Mouse (Mus musculus) frontal cortex, adult 2 months (tissue): ENCODE results near the gene Nos1. TPM values are rescaled to one million over a fixed set of nuclear protein-coding genes. Genes with fewer than 3 reads are reported as not detected.

Source experiments
- DNase-seq, 2 experiments: peaks; one replicate each; pipeline ENCODE4 v3.0.0; 2022; ENCODE audit warnings: low spot score in 1 of 2; ENCODE audit errors: extremely low spot score in 1 of 2
- polyA plus RNA-seq: library from polyadenylated mRNA; depleted of rRNA; stranded (reverse); fragments of >200 nt; gene quantifications from 2 replicates; pipeline ENCODE4 v1.2.3, GENCODE M21; 2012; rRNA removed

The Nos1 gene
- 14.6 and 17.0 TPM in 2 replicates for polyA plus RNA-seq

DNA sequence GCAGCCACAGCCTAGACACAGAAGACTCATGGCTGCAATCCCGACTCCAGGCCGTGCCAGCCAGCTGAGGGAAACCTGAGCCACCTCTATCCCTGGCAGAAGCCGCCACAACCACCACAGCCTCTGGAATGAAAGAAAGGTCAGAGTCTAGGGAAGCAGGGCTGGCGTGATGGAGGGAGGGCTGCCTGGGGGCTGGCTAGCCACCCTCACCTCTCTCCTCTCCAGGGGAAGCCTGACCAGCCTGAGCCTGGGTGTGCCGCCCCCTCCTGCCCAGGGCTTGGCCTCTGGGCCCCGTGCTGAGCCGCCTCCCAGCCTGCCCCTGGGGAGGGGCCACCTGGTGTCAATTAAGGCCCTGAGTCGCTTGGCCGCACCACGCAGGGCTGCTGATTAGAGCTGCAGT lies at the start of gene Nos1:
TSS of gene Nos1 (plus strand) at position 352 of the 400 bp plus-strand sequence.
- no peak for DNase-seq

DNA sequence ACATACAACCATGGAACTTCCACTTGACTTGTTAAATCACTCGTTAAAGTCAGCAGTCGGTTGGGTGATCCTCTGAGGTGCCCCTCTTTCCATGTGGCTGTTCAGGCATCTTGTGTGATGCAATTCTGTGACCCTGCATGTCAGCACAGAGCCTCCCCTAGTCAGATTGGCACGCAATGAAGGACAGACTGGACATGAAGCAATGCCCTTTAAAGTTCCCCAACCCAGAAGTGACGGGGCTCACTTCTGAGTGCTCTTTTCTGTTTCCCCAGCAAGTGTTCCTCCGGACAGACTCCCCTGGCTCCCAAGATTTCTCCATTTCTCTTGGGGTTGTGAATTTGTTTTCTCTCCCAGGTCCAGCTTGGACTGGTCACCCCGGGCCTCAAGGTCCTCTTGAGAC lies 49.5 kb upstream of the Nos1 start:
- no peak for DNase-seq

DNA sequence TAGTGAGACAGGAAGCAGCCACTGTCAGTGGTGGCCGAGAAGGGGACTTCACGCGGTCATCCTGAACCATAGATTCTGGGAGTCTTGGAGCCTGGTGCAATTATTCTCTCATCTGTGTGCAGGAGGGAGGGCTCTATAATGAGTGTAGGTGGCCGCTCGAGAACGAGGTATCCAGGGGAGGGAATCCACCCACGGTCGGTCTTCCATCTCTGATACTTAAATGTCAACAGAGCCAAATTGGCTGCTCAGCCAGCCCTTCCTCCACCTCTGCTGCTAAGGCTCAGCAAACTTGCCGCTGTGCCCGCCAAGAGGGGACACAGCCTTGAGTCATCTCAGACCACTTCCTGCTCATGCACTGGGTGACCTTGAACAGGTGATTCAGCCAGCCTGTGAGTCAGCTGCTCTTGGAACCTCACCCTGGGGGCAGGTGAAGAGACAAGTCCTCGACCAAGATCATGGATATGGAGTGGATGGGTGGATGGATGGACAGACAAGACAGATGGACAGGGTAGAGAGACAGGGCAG lies 36.1 kb upstream of the Nos1 start:
- DNase-seq: peak in 1 of 2 experiments; percentile 43

- no peak for DNase-seq
Observed at GRCm38 (mm10) chr5:117749353-117749752, 31.5 kb upstream of the Nos1 start.

GRCm38 (mm10) chr5:117757696-117758482 lies 22.9 kb upstream of the Nos1 start:
- no peak for DNase-seq

DNA sequence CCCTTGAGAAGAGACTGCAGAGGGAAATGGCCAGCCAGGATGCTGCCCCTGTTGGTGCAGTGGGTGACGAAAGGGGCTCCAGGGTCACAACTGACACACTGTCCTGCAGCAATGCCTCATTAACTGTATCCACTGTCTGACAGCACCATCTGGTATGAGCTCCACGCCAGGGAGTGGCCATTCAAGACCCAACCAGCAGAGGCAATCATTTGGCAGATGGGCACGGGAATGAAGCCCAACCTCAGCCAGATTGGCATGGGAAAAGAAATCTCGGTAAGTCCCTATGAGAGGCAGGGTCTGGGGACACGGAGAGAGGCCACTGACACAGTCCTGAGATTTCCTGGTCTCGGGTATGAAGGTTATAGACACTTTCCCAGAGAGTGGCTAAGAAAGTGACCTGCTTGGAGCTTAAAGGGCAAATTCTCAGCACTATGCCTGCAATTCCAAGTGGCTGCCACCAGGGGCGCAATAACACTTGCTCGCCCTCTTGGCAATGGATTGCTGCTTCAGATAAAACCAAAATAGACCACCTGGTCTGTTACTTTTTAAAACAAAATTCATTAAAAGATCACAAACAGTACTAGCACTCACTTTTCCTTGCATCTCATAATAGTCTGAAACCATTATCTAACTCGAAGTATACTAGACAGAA lies 19.5 kb upstream of the Nos1 start:
- no peak for DNase-seq

- no peak for DNase-seq
Observed at GRCm38 (mm10) chr5:117764496-117764895, 16.3 kb upstream of the Nos1 start.

DNA sequence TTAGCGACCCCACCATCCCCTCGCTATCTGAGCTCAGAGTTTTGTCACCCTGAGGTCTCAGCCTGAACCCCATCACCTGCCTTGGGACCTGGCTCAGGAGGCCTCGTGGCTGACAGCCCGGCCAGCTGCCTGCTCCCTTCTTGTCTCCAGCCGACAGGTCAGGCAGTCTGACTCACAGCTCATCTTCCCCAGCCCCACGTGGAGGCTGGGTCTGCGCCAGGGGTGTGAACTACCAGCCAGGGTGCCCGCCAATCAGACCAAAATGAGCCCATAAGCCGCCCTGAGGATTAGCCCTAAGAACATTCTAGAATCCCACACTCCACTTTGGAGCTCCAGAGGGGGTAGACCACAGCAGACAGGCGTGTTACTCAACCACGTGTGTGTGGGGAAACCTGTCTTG lies 1.7 kb upstream of the Nos1 start:
- DNase-seq: no peak

GRCm38 (mm10) chr5:117781178-117781577 lies 346 bp downstream of the Nos1 start:
- DNase-seq: no peak

GRCm38 (mm10) chr5:117790071-117790470 lies 9.2 kb downstream of the Nos1 start:
- peak in 1 of 2 experiments; percentile 47 for DNase-seq

DNA sequence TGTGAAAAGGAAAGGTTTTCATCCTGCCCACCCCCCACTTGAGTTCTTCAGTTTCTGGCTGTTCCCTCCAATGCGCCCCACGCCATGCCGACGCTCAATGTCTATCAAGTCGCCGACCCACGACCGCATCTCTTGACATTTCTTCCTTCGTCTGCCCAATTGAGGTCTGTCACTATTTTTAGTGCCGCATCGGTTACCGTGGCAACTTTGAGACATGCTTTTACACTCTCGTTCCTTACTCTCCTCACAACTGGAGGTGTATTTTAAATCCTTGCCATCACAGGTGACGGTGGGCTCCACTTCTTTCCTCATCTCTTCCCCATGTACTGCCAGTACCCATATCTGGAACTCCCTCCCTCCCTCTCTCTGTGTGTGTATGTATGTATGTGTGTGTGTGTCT lies 11.0 kb downstream of the Nos1 start:
- peak in 1 of 2 experiments; percentile 38 for DNase-seq

DNA sequence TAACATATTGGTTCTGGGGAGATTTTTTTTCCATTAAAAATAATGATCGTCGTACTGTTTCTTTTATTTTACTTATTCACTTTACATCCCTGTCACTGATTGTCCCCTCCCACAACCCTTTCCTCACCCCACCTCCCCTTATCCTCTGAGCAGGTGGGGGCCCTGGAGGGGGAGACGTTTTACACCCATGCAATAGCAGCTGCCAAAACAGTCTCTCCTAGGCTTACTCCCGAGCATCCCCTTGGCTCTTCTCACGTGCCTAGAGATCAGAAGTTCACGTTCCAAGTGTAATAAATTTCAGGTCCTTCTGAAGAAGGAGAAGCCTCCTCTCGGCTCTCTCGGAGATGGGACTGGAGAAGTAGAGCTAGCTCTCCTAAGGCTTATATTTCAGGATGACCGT lies 20.0 kb downstream of the Nos1 start:
- DNase-seq: no peak

DNA sequence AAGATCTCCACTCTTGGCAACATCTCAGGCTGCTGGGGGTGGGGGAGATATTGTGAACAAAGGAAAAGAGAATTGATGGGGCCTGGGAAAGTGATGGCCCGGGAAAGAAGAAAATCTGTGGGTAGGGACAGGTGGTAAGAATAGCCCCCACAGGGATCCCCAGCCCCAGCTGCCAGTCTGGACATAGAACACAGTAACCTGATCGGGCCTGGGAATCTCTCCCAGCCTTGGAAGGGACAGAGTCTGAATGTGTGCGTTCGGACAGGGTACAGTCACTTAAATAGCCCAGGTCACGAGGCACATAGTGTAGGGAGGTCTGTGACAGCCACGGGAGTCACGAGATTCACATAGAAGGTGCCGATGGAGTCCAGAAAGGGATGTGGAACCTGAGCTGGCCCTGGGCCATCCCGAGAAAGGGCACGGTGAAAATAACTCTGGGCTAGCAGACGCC lies 21.3 kb downstream of the Nos1 start:
- no peak for DNase-seq

DNA sequence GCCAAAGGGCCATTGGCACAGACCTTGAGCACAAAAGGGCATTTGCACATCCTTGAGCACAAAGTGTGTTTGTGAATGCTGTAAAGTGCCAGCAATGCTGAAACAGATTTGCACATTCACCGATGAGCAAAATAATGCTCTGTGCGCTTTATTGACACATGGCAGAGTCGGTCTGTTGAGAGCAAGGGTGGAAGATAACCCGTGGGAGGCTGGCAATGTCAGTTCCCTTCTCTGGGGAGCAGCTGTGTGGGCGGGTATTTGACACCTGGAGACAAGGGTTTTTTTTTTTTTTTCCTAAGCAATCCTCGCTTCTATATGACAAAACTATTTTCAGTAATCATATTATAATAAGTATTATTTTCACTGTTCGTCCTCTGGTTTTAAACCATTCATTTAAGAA lies 22.7 kb downstream of the Nos1 start:
- peak in 1 of 2 experiments; percentile 27 for DNase-seq

DNA sequence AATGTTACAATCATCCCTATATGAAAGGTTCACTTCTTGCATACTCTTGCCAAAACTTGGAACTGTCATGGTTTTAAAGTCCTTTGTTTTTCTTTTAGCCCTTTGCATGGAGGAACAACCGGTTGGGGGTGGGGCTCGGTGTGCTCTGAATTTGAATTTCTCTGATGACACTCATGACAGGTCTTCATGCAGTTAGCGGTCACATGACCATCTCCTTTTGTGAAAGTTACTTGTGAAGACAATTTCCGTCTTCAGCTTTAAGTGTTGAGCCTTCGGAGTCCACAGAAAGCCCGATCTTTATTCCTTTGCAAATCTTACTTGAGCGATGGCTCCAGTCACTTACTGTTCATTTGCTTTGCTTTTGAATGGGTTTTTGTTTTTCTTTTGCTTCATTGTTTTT lies 30.1 kb downstream of the Nos1 start:
- no peak for DNase-seq

- DNase-seq: no peak
Observed at GRCm38 (mm10) chr5:117818800-117819199, 38.0 kb downstream of the Nos1 start.

GRCm38 (mm10) chr5:117820445-117820844 lies 39.6 kb downstream of the Nos1 start:
- no peak for DNase-seq

DNA sequence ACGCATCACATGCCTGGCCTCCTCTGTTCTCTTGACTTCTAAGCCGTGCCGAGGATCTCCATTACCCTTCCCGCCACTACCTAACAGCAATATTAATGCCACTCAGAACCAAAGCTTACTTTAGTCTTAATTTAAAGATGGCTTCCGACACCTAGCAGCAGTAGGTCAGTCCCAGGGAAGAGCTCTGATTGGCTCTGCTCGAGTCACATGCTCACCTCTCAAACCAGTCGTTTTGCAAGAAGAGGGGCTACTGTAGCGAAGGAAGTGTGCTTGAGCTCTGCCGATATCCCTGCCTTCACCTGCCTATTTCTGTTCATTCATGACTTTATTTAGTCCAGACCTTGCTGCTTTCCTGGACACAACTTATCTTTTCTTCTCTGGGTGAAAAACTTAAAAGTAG lies 43.0 kb downstream of the Nos1 start:
- DNase-seq: no peak

DNA sequence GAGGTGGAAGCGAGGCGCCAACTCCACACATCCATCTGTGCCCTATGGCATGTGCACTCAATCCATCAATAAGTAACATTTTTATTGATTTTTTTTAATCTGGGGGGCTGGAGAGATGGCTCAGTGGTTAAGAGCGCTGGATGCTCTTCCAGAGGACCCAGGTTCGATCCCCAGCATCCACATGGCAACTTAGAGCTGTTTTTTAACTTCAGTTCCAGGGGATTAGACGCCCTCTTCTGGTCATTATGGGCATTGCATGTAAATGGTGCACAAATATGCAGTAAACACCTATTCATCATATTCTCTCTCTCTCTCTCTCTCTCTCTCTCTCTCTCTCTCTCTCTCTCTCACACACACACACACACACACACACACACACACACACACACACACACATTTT lies 43.7 kb downstream of the Nos1 start:
- no peak for DNase-seq

- DNase-seq: no peak
Observed at GRCm38 (mm10) chr5:117825336-117825735, 44.5 kb downstream of the Nos1 start.

GRCm38 (mm10) chr5:117827366-117827765 lies 46.5 kb downstream of the Nos1 start:
- no peak for DNase-seq

DNA sequence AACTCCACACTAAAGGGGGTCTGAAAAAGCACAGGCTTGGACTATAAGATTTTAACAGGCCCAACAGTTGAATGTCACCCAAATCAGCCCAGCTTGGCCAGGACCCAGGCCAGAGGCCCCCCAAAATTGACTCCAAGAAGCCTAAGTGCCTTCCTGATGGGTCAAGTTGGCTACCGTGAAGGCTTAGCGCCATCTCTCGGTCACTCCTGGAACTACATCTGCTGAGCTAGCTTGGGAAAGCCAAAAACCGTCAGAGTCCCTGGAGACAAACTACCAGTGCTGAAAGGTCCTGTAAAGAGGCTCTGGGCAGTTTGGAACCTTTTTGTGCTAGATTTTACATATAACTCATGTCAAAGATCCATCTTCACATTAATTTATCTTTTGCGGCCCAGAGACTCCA lies 56.1 kb downstream of the Nos1 start:
- DNase-seq: peak; percentile 16 to 90
